Mouse (Mus musculus) CH12.LX (cell line): ENCODE results near the gene Hnrnpul1.

Experiments used
- POLR2A ChIP-seq: IDR thresholded peaks from 2 replicates; pipeline ENCODE4 v1.6.1; 2011; ENCODE audit warnings: low read depth, mild to moderate bottlenecking, improper control_type of control experiment, low read length
- ZC3H11A ChIP-seq: IDR thresholded peaks from 2 replicates; pipeline ENCODE4 v1.6.1; 2012; ENCODE audit warnings: low read depth, mild to moderate bottlenecking, inconsistent platforms, low read length, improper control_type of control experiment

DNA sequence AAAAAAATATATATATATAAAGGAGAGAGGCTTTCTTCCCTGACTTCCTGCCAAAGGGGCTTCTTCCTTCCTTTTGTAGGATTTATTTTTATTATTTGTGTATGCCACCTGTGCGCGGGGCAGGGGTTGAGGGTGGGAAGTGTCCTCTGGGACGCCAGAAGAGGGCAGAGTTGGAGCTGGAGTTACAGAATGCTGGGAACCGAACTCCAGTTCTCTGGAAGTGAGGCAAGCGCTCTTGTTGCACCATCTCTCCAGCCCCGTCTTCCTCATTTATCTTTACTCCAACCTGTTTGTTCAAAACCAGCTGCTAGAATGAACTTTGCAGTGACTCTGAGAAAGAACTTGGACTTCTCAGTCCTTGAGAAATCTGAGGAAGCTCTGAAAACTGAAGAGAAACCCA is 74.6 kb downstream of the Hnrnpul1 start:
- TF ChIP-seq POLR2A (no peak), ZC3H11A (no peak)
